Mouse (Mus musculus): ENCODE data around the gene Fbxw4.

The Fbxw4 gene

GRCm38 (mm10) chr19:45535214-45535735 lies 124.8 kb downstream of the Fbxw4 start:
- no peak for DNase-seq

- DNase-seq: no peak
These were observed 126.5 kb downstream of the Fbxw4 start for GRCm38 (mm10) chr19:45533617-45534016.

- no peak for DNase-seq
These were observed 128.6 kb downstream of the Fbxw4 start for GRCm38 (mm10) chr19:45531554-45531953.

GRCm38 (mm10) chr19:45530200-45530995 lies 129.7 kb downstream of the Fbxw4 start:
- no peak for DNase-seq

DNA sequence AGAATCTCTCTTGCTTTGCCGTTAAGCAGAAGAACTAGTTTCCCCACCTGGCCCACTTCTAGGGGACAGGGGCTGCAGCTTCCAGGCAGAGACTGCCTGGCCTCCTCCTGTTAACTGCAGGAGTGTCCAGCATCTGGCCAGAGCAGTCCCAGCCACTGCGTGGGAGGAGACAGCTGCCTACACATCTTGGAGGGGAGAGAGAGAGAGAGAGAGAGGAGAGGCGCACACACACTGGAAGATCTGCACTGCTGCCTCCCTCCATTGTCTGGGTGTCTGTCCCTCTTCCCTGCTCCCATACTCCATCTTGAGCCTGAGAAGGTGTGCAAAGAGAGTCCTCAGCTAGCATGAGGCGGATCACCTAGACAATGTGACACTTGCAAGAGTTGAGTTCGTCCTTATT lies 130.8 kb downstream of the Fbxw4 start:
- no peak for DNase-seq

Data from cerebellum, postnatal 36 days (tissue).